Mouse (Mus musculus) ZHBTc4 (cell line): ENCODE measurements around the gene Fshr.
"Not testable (repeated sequence)": the region's sequence is repeated elsewhere in the genome, so short reads cannot be mapped to it uniquely, and the experiment has no call there.

ENCODE experiments used
- DNase-seq: peaks from one replicate; pipeline ENCODE4 v3.0.0-alpha.2; 2011; ENCODE audit warnings: low read depth, low spot score

Gene Fshr

DNA sequence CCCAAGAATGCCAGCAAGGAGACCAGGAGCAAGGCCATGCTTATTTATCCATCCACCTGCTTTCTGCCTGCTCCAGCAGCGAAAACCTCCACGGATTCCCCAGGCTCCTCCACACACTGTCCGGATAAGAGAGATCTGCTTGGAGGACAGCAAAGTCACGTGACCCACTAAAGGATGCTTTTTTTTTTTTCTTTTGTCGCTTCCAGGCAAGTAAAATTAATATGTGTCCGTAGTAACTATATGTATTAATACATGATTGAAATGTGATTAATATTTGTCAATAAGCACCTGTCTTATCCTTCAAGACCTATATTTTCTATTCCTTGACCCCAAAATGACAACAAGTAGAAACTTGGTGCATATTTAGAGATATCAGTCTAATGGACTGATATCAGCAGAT, at the start of gene Fshr:
Fshr (minus strand) TSS at position 101 of the 400 bp plus-strand sequence.
- no peak for DNase-seq

DNA sequence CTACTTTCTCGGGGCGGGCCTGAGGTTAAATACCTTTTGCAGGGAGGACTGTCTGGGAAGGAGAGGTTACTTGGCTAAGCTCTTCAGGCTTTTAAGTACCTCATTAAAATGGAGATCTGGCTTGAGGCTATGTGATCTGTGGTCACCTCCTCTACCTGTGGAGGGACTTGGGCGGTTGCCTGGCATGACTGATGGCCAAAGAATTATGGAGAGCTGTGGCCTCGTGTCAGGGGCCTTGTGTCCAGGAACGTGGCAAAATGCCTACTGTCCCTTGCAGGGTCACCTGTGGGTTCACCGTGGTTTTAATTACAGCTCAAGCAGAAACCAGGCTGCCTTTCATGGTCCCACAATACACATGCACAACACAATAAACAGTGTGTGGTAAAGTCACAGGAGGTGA, 1.7 kb upstream of the Fshr start:
- DNase-seq = no peak

DNA sequence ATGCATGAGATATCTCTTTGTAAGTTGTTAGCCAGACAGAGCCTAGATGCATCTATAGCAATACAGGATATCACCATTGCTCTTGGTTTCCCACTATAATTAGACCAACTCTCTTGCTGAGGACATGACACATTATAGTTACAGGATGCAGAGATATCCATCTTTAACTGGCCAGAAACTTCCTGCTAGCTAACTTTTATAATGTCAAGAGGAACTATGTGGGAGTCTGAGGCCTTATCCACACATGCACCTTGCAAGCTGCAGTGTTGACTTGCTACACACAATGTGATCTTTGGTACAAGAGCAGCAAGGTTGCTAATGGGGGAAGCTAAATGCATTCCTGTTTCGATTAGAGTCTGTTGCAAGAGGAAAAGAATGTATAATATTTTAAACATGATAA, 26.9 kb downstream of the Fshr start:
- no peak for DNase-seq

DNA sequence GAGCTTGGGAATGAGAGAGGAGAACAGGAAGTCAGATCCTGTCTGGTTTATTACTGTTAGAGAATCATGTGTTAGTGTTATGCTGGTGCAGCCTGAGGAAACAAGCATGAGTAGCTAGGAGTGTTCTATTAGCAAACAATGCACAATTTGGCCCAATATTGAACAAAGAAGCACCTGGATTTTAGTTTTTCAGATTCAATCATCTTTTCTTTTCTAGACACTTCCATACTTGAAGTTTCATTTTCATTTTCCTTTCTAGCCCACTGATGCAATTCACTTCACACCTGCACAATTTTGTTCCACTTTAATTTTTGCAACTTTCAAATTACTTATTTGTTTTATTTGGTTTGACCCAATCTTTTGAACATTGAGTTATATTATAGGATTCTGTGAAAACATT, 35.7 kb downstream of the Fshr start:
- no peak for DNase-seq

DNA sequence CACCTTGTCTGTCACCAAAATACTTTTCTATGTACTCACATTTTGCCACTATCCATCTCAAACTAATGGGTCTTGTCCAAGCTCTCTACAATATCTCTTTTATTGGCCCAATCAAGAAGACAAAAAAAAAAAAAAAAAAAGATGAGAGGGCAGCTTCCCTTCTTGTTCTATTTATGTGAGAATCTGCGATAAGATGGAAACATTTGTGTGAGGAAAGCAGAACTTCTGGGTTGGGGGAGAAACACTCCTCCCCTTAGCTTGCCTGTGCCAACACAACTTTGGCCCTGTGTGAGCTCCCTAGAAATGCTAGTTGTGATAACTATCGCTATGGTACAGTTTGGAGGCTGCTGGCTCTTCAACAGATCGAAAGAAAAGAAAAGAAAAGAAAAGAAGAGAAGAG, 38.0 kb downstream of the Fshr start:
- no peak for DNase-seq

DNA sequence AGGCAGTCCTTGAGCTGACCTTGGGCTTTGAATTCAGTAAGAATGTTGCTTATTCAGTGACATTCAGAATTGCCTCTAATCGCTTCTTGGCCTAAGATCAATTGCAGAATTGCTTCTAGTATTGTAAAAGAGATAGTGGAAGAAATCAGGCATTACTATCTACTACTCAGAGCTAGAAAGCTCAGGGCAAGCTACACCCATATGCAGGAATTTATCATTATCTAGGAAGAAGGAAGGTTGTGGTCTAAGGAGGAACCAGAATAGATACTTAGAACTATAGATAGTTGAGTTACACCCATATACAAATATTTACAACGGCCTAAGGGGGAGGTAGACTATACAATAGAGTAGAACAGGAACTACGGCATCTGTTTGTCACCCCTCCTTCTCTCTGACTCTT, 41.1 kb downstream of the Fshr start:
- not testable (repeated sequence) for DNase-seq

DNA sequence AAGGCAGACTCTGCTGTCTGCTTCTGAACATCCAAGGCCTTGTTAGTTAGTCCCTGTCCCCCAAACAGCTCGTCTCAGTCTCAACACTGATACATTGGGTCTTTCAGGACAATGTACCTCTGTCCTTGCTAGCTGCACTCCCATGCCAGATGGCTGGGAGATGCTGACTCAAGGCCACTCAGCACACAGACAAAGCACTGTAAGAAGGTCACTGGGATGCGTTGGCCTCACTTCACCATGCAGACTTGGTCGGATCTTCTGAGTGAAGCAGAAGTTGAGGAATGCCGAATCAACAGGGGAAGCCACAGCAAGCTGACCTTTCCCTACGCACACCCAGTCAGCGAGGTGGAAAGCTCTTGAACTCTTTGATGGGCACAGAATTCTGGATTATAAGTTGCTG, 55.7 kb downstream of the Fshr start:
- DNase-seq = no peak

DNA sequence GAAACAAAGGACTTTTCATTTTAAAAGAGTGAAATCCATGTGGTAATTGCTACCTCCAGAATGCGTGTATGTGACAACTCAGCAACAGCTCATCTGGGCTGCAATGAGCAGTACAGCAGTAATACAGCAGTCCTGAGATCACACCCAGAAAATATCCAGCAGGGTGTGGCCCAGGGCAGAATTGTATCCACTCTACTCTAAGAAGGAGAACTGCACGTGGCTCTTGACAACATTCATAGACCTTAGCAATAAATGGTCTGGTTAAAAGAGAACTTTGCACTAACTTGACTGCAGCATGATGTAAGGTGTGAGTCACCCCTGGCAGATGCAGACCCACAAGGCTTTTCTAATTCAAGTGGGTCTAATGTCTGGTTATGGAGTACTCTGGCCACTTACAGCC, 80.5 kb downstream of the Fshr start:
- DNase-seq = no peak

DNA sequence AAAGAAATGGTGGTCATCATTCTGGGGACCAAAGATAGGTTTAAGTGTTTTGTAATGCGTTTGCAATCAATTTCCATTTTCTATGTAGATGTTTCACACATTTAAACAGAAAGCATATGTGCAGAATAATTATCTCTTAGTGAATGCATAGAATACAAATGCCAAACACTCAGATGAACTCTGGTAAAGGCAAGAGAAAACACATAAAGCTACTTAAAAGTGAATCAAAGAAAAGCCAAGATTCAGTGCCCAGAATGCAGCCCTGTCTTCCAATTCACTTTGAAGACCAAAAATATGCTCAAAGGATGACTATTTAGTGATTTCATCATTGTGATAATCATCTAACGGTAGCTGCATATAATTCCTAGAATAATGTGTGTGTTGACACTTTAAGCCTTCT, 81.2 kb downstream of the Fshr start:
- DNase-seq = no peak

DNA sequence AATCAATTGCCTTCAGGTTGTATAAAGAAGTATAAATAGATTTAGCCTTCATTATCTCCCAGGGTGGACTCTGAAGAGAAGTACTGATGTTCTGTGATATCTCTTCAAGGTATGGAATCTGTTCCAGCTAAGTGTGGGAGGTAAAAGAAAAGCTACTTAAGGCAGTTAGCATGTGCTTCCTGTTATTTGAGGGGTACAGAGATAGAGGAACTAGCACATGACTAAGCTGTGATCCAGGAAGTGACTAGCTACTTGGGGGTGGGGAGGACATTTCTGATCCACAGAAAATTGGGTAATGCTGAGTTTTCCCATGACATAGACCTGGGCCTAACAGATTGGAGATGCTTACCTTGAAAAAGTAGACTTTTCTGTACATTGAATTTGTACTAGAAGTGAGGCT, 86.5 kb downstream of the Fshr start:
- no peak for DNase-seq

DNA sequence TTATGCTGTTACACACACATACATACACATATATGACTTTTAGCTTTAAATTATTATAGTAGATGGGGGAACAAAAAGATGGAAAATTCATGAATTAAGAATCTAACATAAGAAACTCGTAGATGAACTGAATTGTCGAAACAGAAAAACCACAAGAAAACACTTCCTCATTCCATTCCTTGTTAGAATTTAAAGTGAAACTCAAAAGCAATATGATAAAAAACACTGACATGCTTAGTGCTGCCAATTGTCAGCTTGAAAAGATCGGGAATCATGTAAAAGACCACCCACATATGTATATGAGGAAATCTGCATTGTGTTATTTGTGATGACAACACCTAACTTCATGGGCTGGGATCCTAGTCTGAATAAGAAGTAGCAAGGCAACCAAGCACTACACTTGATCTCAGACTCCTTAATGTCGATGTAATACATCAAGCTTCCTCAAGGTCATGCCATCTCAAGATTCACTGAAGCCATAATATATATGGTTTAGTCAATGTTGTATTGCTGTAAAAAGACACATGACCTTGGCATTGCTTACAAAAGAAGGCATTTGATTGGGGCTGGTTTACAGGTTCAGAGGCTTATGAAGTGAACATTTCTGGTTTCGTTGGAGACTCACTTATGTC, 99.6 kb downstream of the Fshr start:
- no peak for DNase-seq

DNA sequence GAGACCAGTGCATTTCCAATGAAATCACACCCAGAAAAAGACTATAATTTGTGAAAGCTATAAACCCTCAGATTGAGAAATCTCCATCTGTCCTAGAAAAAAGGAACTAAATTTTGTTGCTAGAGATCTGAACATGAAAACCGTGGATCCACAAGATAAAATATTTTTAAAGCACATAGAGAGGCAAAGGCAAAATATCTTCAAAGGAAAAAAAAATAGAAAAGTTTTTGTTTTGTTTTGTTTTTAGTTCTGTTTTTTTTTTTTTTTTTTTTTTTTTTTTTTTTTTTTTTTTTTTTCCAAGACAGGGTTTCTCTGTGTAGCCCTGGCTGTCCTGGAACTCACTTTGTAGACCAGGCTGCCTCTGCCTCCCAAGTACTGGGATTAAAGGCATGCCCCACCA, 100.7 kb downstream of the Fshr start:
- not testable (repeated sequence) for DNase-seq

DNA sequence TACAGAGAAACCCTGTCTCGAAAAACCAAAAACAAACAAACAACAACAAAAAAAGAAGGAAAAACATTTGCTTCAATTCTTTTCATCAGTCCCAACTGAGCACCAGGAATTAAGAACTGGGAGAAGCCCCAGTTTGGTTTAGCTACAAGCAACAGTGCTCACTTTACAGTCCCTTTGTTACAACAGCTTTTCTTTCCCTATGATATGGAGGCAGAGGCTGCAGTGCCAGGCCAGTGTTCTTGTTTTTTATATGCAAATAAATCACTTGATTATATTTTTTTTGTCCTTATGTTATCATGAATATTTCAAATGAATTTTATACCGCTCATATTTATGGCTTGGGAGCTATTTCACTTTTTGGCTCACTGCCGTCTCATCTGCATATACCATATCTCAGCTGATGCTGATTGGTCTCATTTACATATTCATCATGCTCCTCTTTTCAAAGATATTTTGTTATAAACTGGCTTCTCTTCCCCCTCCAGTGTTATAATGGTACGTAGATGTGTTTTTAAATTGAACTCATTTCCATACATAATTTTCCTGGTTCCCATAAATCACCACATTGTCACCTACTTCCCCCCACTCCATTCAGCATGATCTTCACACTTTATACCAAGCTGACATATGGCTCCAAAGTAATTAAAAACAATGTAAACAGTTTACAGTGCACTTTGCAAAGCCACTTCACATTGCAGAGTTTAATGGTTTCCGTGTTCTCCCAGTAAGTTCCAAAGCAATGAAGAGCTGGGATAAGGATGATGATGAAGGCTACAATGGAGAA, 110.6 kb downstream of the Fshr start:
- no peak for DNase-seq

DNA sequence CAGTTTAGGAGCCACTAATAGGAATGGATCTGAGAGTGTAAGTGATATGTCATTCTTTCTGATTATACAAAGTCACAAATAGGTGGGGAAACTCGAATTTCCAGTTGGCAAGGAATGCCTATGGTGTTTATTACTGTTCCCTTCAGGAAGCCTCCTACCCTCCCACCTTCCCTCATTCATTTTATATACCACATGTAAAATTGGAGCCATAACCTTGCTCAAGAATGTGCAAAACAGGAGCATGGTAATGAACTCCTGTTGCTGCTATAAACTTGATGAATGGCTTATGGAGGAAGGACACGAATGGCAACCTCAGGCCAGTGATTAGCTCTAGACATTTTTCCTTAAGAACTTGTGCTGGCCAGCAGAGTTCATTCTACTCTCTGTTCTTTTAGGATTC, 117.6 kb downstream of the Fshr start:
- DNase-seq = no peak

DNA sequence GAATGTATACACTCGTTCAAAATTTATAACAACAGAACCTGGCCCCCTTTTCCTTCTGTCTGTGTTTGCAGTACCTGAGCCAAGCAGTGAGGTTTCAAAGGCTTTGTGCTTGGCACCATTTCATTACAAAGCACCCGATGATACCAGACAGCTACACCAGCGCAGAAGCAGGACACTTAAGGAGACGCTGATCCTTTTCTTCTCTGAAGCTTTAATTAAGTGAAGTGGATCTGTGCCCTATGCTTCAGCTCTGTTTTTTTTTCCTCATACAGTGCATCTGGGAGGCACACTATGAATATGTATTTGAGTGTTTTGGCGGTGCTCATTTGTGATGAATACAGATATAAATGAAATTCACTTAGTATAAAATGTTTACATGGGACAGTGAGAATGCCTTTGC, 120.8 kb downstream of the Fshr start:
- no peak for DNase-seq

DNA sequence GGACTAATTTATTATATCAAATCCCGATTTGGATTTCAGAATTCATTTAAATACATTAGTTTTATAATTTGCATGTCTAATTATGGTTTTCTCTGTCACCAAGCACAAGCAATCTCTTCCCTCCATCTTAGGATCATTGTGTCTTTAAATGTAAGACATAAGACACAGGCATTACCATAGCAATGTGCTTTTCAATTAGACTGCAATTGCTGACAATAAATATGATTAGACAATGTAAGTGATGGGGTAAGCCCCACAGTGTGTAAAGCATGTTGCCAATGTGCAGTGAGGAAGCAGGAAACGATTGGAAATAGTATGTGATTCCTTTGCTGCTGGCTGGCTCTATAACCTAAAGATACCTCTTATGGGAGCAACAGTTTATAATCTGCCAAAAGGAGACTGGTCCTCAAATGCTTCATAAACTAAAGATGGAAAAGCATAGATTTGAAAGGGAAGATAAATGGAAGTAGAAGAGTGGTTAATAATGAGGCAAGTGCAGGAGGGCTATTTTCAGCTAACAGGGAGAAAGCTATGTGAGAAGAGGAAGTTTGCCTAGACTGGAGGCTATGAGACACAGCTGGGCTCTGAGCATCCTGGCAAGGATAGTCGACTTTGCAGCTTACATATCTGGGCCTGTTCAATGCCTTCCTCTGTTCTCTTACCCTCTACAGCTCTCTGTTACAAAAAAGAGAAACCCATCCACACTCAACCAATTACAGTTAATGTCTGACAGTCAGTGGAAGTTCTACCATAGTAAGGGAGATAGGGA, 136.0 kb downstream of the Fshr start:
- no peak for DNase-seq

DNA sequence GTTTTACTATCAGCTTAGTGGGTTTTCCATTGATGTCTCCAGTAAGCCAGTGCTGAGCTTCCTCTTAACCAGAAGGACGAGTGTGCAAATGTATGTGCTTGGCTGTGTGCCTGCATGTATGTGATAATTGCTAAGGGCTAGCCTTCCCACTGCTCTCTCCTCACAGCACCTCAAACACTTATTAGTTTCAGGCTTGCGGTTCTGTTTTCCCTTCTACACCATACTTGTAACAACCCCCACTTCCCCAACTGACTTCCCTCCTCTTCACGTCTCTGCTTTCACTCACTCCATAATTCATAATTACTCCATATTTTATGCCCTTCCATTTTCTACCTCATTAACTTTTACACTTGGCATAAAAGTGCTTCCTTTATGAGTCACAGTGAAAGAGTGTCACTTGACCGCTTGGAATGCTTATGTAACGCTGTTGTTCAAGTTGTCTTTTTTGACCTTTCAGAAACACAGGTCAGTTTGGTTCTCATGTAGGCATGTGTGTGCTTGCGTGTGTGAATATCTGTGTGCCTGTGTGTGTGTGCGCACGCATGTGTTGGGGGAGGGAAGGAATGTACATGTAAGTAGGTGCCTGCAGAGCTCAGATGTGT, 138.0 kb downstream of the Fshr start:
- no peak for DNase-seq

DNA sequence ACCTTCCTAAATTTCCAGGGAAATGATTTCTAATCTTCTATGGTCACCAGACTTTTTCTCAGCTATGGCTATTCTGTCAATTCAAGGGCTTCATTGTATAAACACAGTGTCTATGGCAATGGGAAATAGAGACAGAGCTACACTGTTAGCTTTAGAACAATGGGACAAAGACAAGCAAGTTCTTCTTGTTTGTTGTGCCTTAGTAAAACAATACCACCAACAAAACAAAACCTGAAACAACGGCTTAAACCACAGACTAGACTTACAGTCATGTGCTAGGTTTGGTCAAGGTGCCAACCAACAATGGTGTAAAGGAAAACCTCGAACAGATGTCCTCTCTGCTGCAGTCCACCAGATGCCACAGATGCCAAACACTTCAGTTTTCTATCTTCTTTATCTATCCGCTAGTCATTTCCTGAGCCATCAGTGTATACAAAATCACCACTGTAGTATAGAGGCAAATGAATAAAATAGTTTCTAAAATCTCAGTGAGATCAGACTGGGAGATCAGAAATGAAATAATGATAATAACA, 149.4 kb downstream of the Fshr start:
- DNase-seq = no peak

DNA sequence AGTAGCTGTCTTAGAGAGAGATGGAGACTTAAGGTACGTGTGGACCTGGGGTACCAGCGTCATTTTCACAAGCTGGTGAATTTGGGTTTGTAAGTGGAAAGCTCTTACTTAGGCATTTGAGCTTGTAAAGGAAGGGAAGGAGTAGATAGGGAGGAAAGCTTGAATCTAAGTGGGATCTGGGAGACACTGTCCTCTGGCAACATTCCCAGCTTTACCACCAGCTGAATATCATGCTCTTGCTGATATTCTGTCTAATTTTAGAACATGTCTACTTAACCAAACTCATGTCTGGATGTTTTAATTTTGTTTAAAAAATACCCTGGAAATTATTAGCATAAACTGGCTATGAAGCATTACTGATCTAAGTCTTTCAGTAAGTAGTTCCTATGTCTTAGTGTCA, 151.4 kb downstream of the Fshr start:
- DNase-seq = no peak

DNA sequence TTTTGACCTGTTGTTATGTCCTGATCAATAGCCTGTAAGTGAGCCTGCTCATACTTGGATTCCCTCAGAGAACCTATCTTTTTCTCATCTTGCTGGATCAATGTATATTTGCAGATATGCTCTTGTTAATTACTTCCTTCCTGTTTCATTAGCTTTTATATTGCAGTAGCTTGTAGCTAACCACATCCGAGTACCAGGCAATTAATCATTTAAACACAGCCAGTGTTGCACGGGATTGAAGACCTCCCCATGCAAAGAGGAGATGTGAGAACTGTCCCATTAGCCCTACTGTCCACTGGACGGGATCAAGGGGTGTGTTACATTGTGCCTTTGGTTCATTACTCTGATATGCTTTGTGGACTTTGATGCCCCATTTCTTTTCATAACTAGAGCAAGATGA, 154.5 kb downstream of the Fshr start:
- DNase-seq = no peak

DNA sequence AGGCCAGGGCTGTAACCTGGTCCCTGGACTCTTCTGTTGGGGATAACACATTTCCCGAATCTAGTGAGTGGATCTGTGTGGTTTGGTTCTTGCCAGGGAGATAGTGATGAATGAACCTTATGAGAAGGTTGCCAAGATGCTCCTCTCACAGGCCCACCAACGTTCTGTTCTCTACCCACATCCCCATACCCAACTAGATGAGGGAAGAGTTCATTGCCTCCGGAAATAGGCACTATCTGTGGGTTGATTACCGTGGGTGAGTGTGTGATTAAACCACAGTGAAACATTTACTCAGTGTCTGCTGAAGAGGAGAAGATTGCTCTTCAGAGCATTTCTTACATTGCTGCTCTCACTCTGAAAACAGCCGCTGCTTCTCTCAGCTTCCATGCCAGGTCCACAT, 163.8 kb downstream of the Fshr start:
- DNase-seq = no peak

DNA sequence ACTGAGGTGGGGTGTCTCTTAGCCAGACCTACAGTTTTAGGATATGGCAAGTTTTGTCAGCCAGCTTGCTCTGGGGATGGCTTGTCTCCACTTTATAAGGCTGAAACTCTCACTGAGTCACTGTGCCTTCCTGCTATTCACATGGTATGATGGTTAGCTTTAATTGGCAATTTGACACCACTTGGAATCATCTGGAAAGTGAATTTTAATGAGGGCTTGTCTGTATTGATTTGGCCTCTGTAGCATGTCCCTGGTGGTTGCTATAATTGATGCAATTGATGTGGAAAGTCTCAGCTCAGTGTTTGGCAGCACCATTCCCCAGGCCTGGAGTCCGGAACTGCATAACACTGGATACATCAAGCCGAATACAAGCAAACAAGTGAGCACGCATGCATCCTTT, 164.4 kb downstream of the Fshr start:
- no peak for DNase-seq
